Mouse (Mus musculus) NIH3T3 (cell line): ENCODE measurements around the gene Trp53inp2.
A peak's percentile ranks its signal among the peaks of the same experiment; 100 is the strongest.

Source experiments
- DNase-seq: peaks from one replicate; pipeline ENCODE4 v3.0.0-alpha.2; 2012; ENCODE audit warnings: low read depth

Trp53inp2 gene

DNA sequence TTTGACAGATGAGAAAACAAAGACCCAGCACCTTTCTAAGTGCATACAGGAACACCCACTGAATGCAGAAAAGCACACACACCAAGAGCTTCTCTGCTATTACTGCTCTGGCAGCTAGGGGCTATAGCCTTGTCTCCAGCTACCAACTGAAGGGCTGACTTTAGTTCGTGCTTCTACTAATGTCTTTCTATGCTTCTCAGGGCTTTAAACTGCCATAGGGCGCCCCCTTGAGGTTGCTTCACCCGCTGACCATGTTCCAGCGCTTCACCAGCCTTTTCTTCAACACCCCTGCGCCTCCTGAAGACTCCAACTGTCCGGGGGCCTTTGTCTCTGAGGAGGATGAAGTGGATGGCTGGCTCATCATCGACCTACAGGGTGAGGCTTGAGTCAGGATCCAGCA lies 4.2 kb downstream of the Trp53inp2 start:
- peak; percentile 89 for DNase-seq

DNA sequence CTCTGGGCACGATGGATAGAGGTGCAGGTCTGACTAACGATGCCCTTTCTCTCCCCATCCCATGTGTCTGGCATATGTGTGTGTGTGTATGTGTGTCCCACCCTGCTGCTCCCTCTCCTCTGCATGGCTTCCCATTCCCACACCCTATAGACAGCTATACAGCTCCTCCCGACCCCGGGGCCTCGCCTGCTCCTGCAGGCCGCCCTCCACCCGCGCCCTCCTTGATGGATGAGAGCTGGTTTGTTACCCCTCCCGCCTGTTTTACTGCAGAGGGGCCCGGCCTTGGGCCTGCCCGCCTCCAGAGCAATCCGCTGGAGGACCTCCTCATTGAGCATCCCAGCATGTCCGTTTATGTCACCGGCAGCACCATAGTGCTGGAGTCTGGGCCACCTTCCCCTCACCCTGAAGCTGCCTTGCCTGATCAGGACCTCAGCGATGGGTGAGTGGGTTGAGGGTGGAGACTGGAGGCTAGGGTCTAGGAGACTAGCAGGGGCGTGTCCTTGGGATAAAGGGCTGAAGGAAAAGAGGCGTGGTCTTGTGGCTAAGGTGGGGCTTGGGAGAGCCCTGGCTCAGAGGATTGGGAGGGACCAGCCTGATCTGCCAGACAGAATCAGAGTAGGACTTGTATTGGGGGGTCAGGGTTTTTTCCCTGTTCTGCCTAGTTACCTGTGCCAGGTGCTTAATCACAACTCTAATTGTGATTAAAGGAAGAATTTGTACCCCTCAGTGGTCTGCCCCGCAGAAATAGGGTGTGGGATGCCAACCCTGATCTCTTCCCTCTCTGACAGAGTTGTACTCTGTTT lies 5.1 kb downstream of the Trp53inp2 start:
- DNase-seq = no peak

DNA sequence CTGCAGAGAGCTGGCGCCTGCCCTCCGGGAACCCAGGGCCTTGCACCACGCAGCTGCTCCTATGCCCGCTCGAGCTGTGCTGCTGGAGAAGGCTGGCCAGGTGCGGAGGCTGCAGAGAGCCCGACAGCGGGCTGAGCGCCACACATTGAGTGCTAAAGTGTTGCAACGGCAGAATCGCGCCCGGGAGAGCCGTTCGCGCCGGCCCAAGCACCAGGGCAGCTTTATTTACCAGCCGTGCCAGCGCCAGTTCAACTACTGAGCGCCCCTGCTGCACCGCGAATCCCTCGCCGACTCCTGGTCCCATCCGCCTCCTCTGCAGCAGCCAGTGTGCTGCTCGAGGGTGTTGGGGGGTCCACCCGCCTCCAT lies 5.7 kb downstream of the Trp53inp2 start:
- no peak for DNase-seq

DNA sequence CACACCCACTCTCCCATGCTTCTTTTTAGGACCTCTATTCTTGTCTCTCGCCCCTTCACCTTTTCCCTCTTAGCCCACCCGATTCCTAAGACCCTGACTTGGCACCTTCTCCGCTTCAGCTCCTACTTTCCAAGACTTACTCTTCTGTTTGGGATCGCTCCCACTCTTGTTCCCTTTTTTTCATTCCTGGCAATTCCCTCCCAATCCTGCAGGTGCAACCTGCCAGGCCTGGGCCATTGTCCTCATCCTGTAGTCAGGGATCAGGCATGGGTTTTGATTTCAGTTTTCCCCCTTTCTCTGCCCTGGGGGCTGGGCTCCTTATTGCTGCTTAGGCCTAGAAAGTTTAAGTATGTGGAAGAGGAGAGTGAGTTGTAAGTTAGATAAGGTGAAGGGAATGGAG lies 6.2 kb downstream of the Trp53inp2 start:
- DNase-seq = no peak

DNA sequence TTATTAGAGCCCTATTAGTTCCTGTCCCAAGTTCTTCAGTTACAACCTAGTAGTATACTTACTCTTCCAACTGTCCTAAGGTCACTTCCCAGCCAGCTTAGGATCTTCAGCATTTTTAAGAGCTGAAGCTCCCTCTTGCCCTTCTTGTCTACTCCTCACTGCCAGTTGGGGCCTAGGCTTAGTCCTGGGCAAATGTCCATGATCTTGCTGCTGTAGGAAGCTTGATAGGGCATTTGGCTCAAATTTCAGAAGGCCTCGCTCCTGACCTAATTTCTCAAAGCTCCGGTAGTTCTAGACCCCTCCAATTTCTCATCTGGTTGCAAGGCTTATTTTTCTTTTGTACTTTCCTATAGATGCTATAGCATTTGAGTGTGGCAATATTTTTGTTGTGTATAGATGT lies 7.7 kb downstream of the Trp53inp2 start:
- DNase-seq = no peak

DNA sequence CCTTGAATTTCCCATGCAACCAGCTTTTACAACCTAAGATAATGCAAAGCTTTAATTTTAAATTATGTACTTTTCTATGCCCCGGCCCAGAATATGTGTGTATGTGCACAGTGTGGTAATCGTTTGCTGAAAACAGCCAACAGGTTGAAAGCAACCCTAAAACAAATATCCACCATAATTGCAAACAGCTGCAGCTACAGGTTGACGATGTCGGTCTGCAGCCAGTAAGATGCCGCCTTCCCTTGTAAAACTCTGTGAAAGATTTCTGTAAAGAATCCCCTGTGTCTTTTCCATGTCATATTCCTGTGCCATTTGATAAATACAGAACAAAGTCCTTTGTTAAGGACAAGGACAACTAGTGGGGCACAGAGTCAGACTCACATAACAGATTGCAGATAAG lies 13.7 kb downstream of the Trp53inp2 start:
- no peak for DNase-seq

DNA sequence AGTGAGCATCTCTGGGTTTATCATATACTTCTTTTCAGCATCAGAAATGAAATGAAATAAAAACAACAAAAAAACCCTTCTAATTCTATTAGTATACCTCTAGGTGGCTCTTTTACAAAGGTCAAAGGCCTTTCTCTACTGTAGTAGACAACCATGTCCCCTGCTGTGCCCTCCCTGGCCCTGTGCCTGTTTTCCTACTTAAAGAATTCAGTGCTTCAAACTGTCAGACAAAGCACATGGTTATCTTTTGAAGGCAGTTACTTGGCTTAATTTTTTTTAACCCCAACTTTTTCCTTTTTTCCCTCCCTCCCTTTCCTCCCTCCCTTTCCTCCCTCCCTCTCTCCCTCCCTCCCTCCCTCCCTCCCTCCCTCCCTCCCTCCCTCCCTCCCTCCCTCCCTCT lies 19.4 kb downstream of the Trp53inp2 start:
- peak; percentile 19 for DNase-seq

DNA sequence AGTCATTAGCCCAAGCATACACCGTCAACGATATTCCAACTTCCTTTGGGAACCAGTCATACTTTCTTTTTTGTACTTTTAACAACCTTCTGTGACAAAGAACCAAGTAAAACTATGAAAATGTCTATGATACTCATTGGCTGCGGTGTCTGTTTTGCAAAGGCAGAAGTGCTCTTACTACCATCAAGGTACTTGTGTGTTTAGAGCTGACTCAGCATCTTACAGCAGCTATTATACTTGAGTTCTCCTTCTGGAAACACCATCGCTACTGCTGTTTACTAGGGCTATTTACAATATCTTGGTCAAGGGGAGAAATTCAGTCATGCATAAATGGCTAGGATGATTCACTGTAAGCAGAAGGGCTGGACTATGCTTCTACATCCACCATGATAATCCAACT lies 21.1 kb downstream of the Trp53inp2 start:
- no peak for DNase-seq

DNA sequence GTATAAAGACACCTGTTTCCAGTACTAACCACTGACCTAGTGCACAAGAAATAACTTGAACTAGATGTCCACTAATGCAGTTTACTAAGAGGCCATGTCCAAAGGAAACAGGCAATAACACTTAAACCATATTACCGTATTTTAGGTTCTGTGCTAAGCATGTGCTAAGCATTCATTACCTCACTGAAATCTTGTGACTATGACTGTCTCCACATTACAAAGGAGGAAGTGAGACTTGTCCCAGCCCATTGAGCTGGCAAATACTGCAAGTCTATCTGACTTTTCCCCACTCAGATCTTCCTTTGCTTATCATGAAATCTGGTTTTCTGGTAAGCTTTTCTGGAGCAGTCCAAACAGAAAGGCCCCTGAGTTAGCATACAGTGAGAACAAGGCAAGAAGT lies 23.8 kb downstream of the Trp53inp2 start:
- DNase-seq = no peak

DNA sequence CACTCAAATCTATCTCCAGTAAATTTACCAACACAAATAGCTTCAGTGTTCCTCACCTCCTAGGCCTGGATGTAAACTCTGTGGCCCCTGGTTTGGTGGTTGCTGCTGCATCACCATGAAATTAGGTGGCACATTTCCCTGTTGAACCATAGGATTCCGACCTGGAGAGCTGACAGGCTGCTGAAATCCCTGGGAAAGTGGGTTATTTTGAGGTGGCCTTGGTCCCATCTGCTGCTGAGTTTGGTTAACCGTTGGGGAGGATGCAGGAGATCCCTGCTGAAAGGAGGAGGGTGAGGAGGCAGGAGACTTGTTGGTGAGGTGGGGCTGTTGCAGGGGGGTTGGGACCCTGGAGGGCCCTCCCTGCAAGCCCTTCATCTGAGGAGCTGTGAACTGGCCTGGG lies 40.1 kb downstream of the Trp53inp2 start:
- no peak for DNase-seq

DNA sequence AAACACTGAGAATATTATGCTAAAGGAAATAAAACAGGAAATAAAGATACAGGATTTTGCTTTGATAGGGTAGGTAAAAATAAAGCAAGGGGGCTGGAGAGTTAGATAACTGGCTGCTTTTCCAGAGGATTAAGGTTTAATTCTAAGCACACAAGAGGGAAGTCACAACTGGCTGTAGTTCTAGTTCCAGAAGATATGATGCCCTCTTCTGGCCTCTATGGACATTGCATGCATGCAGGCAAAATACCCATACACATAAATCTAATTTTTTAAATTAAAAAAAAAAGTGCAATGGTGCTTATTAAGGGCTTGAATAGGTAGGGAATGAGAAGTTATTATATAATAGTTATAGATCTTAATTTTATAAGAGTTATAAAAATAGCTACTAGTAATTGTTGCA lies 55.6 kb downstream of the Trp53inp2 start:
- DNase-seq = peak; percentile 47
